Mouse (Mus musculus) thymus, postnatal 14 days (tissue): ENCODE measurements around the gene Pomt1.
A peak's percentile ranks its signal among the peaks of the same experiment; 100 is the strongest.

Experiments
- DNase-seq: peaks from one replicate; pipeline ENCODE4 v3.0.0; 2021

Gene Pomt1

GRCm38 (mm10) chr2:32222057-32222456 is 14.3 kb upstream of the Pomt1 start:
- DNase-seq: no peak

- no peak for DNase-seq
Observed at GRCm38 (mm10) chr2:32235433-32235832, 957 bp upstream of the Pomt1 start.

GRCm38 (mm10) chr2:32236760-32237487 is 534 bp downstream of the Pomt1 start:
- DNase-seq: peak; percentile 58

- no peak for DNase-seq
Observed at GRCm38 (mm10) chr2:32237571-32237970, 1.2 kb downstream of the Pomt1 start.

GRCm38 (mm10) chr2:32238708-32239435 is 2.5 kb downstream of the Pomt1 start:
- no peak for DNase-seq

- no peak for DNase-seq
Observed at GRCm38 (mm10) chr2:32240591-32240990, 4.2 kb downstream of the Pomt1 start.

GRCm38 (mm10) chr2:32242986-32243385 is 6.6 kb downstream of the Pomt1 start:
- DNase-seq: no peak

GRCm38 (mm10) chr2:32246741-32247140 is 10.4 kb downstream of the Pomt1 start:
- DNase-seq: no peak

- DNase-seq: no peak
Observed at GRCm38 (mm10) chr2:32248377-32249361, 12.3 kb downstream of the Pomt1 start.

GRCm38 (mm10) chr2:32251791-32252527 is 15.6 kb downstream of the Pomt1 start:
- no peak for DNase-seq

GRCm38 (mm10) chr2:32252658-32253057 is 16.3 kb downstream of the Pomt1 start:
- no peak for DNase-seq

- no peak for DNase-seq
Observed at GRCm38 (mm10) chr2:32253352-32253751, 17.0 kb downstream of the Pomt1 start.

GRCm38 (mm10) chr2:32254563-32254962 is 18.2 kb downstream of the Pomt1 start:
- no peak for DNase-seq

- DNase-seq: no peak
Observed at GRCm38 (mm10) chr2:32256273-32256672, 19.9 kb downstream of the Pomt1 start.

- no peak for DNase-seq
Observed at GRCm38 (mm10) chr2:32258887-32259533, 22.6 kb downstream of the Pomt1 start.

- DNase-seq: peak; percentile 91
Observed at GRCm38 (mm10) chr2:32259657-32260417, 23.4 kb downstream of the Pomt1 start, which contains the start of gene Uck1. Gene Uck1, minus strand, starts transcription at chr2:32260159.

- peak; percentile 79 for DNase-seq
Observed at GRCm38 (mm10) chr2:32260635-32261034, 24.2 kb downstream of the Pomt1 start.

- no peak for DNase-seq
Observed at GRCm38 (mm10) chr2:32275823-32276222, 39.4 kb downstream of the Pomt1 start.

GRCm38 (mm10) chr2:32282289-32282688 is 45.9 kb downstream of the Pomt1 start:
- DNase-seq: no peak

- DNase-seq: peak; percentile 64
Observed at GRCm38 (mm10) chr2:32282727-32283126, 46.3 kb downstream of the Pomt1 start.

- DNase-seq: no peak
Observed at GRCm38 (mm10) chr2:32283986-32284385, 47.6 kb downstream of the Pomt1 start.
